Mouse (Mus musculus) small intestine, adult 2 months (tissue): ENCODE data around the gene Abcc8. TPM values are rescaled to one million over a fixed set of nuclear protein-coding genes. Genes with fewer than 3 reads are reported as not detected.

Experiments used
- H3K27ac ChIP-seq: fragments of 200-500 bp; 2 replicates; pipeline ENCODE4 v1.5.1; 2012; ENCODE audit warnings: low read depth, low read length, control low read depth, inconsistent platforms; ENCODE audit not compliant: insufficient read depth
- H3K27me3 ChIP-seq: fragments of 200-500 bp; 2 replicates; pipeline ENCODE4 v1.6.1; 2012; ENCODE audit warnings: mild to moderate bottlenecking, moderate library complexity, low read length, inconsistent platforms; ENCODE audit not compliant: control insufficient read depth, insufficient read depth
- H3K36me3 ChIP-seq: fragments of 200-500 bp; 2 replicates; pipeline ENCODE4 v1.6.1; 2012; ENCODE audit warnings: mild to moderate bottlenecking, low read length, control low read depth, inconsistent platforms; ENCODE audit not compliant: control insufficient read depth, insufficient read depth
- H3K4me1 ChIP-seq: fragments of 200-500 bp; 2 replicates; pipeline ENCODE4 v1.6.1; 2012; ENCODE audit warnings: low read length, inconsistent platforms, mixed read lengths; ENCODE audit not compliant: control insufficient read depth, insufficient read depth, insufficient read length
- H3K4me3 ChIP-seq: fragments of 200-500 bp; 2 replicates; pipeline ENCODE4 v1.5.1; 2012; ENCODE audit warnings: low read depth, mild to moderate bottlenecking, control low read depth, inconsistent platforms, low read length, moderate library complexity
- CTCF ChIP-seq: fragments of 200-500 bp; IDR thresholded peaks from 2 replicates; pipeline ENCODE4 v1.5.1; 2012; ENCODE audit warnings: low read depth, mild to moderate bottlenecking, control low read depth, inconsistent platforms, low read length, moderate library complexity, mixed read lengths; ENCODE audit not compliant: insufficient replicate concordance, insufficient read length; ENCODE audit errors: extremely low read depth
- POLR2A ChIP-seq: fragments of 200-500 bp; IDR thresholded peaks from 2 replicates; pipeline ENCODE4 v1.6.1; 2012; ENCODE audit warnings: low read depth, mild to moderate bottlenecking, control low read depth, inconsistent platforms, low read length, moderate library complexity
- WGBS: fragments of 180-500 bp; shearing (Covaris S2); methylation state at CpG from one replicate; pipeline ENCODE4 v1.1.7; 2018; 5-methylcytosine and 5-hydroxymethylcytosine counted together
- polyA plus RNA-seq: library from polyadenylated mRNA; depleted of rRNA; stranded (reverse); fragments of >200 nt; gene quantifications from 2 replicates; pipeline ENCODE4 v1.2.3, GENCODE M21; 2012

Gene Abcc8
- polyA plus RNA-seq, 1 experiment, result 1.3 TPM

GRCm38 (mm10) chr7:46138329-46138930 lies 41.4 kb downstream of the Abcc8 start:
- TF ChIP-seq POLR2A, result no peak
- no peak for TF ChIP-seq CTCF
- Histone ChIP-seq H3K36me3 (no peaks in the 10 kb centered on the region), H3K27ac (no peak overlapping the region), H3K27me3 (no peaks in the 10 kb centered on the region), H3K4me3 (no peak overlapping the region), H3K4me1 (no peaks in the 10 kb centered on the region)
- WGBS, result 33% methylated on average over 7 of the region's 7 CpGs

- Histone ChIP-seq H3K4me3 (no peak overlapping the region), H3K27ac (no peak overlapping the region), H3K27me3 (no peaks in the 10 kb centered on the region), H3K4me1 (peaks cover 4% of the 10 kb centered on the region; the same call in 1 of the 2 replicates), H3K36me3 (no peaks in the 10 kb centered on the region)
- 20% methylated on average over 7 of the region's 7 CpGs for WGBS
- TF ChIP-seq CTCF (no peak), POLR2A (no peak)
These were observed 46.0 kb downstream of the Abcc8 start for GRCm38 (mm10) chr7:46133858-46134257.

- Histone ChIP-seq H3K36me3 (no peaks in the 10 kb centered on the region), H3K27me3 (no peaks in the 10 kb centered on the region), H3K27ac (no peak overlapping the region), H3K4me1 (peaks cover 4% of the 10 kb centered on the region; the same call in 1 of the 2 replicates), H3K4me3 (no peak overlapping the region)
- WGBS, result 90% methylated on average over 12 of the region's 12 CpGs
- TF ChIP-seq POLR2A (no peak), CTCF (no peak)
These were observed 47.6 kb downstream of the Abcc8 start for GRCm38 (mm10) chr7:46132229-46132628.

GRCm38 (mm10) chr7:46131806-46132205 lies 48.0 kb downstream of the Abcc8 start:
- TF ChIP-seq POLR2A (no peak), CTCF (no peak)
- Histone ChIP-seq H3K36me3 (no peaks in the 10 kb centered on the region), H3K4me1 (peaks cover 4% of the 10 kb centered on the region; the same call in 1 of the 2 replicates), H3K27ac (no peak overlapping the region), H3K27me3 (no peaks in the 10 kb centered on the region), H3K4me3 (no peak overlapping the region)
- WGBS, result 76% methylated on average over 8 of the region's 8 CpGs

- Histone ChIP-seq H3K27ac (no peak overlapping the region), H3K27me3 (no peaks in the 10 kb centered on the region), H3K4me3 (no peak overlapping the region), H3K36me3 (no peaks in the 10 kb centered on the region), H3K4me1 (peaks cover 4% of the 10 kb centered on the region; the same call in 1 of the 2 replicates)
- TF ChIP-seq POLR2A (no peak), CTCF (no peak)
- 16% methylated on average over 3 of the region's 3 CpGs for WGBS
These were observed 48.6 kb downstream of the Abcc8 start for GRCm38 (mm10) chr7:46131266-46131665.

- Histone ChIP-seq H3K4me3 (no peak overlapping the region), H3K27ac (no peak overlapping the region), H3K36me3 (no peaks in the 10 kb centered on the region), H3K27me3 (no peaks in the 10 kb centered on the region), H3K4me1 (peaks cover 4% of the 10 kb centered on the region; the same call in 1 of the 2 replicates)
- TF ChIP-seq POLR2A (no peak), CTCF (no peak)
- WGBS, result 36% methylated on average over 7 of the region's 7 CpGs
These were observed 49.1 kb downstream of the Abcc8 start for GRCm38 (mm10) chr7:46130723-46131122.

- Histone ChIP-seq H3K4me1 (peaks cover 4% of the 10 kb centered on the region; the same call in 1 of the 2 replicates), H3K27me3 (no peaks in the 10 kb centered on the region), H3K27ac (no peak overlapping the region), H3K36me3 (no peaks in the 10 kb centered on the region), H3K4me3 (no peak overlapping the region)
- WGBS, result 57% methylated on average over 7 of the region's 7 CpGs
- TF ChIP-seq POLR2A (no peak), CTCF (no peak)
These were observed 50.2 kb downstream of the Abcc8 start for GRCm38 (mm10) chr7:46129463-46130179.
